Mouse (Mus musculus): ENCODE measurements around the gene Ric8a. TPM values are rescaled to one million over a fixed set of nuclear protein-coding genes. Genes with fewer than 3 reads are reported as not detected.

The Ric8a gene
- polyA plus RNA-seq, 1 experiment from 2014 or later = 74.8 TPM

DNA sequence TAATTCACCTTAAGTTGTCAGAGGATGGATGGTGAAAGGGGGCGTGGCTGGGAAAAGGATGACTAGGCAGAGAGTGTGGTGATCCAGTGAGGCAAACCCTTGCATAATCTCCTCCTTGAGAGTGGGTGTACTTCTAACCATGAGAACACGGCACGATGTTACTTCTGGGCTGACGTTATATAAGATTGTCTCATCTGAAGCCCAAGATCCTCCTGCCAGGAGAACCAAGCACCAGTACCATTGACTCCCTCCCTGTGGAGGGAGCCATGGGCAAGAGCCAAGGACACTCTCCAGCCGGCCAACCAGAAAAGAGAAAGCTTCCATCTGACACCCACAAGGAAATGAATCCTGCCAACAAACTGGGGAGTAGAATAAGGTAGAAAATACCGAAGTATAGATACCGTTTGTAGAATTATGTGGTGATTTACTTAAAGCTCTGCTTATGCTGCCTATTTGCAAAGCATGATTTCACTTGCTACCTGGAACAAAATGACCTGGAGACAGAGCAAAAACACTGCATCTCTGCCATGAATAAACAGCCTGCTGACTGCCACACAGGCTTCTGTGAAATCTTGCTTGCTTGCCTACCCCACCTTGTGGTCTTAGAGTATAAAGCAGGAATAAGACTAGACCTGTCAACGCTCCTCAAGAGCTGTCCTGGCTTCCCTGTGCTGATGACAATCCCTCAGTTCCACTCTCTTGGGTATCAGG lies 28.4 kb upstream of the Ric8a start:
- 37% methylated on average over 8 of the region's 8 CpGs for WGBS
- H3K36me3 ChIP-seq (ENCODE audit: control insufficient read depth, insufficient read depth, low read length) = no peaks in the 10 kb centered on the region
- H3K27ac ChIP-seq (ENCODE audit: low read depth, low read length) = no peak overlapping the region
- H3K4me1 ChIP-seq (replicated peaks; ENCODE audit: control insufficient read depth, insufficient read depth, low read length) = no peaks in the 10 kb centered on the region
- no peaks in the 10 kb centered on the region for H3K9me3 ChIP-seq (ENCODE audit: control insufficient read depth, low read length)
- H3K4me3 ChIP-seq (ENCODE audit: low read depth, low read length) = no peak overlapping the region
- no peak overlapping the region for H3K4me2 ChIP-seq (replicated peaks; ENCODE audit: low read depth, low read length)
- no peak overlapping the region for H3K9ac ChIP-seq (ENCODE audit: low read depth, low read length)
- DNase-seq (ENCODE audit: low spot score) = peak; percentile 37
- no peak for ATAC-seq (ENCODE audit: low FRiP score)
- H3K27me3 ChIP-seq (ENCODE audit: control insufficient read depth, insufficient read depth, low read length) = no peaks in the 10 kb centered on the region

DNA sequence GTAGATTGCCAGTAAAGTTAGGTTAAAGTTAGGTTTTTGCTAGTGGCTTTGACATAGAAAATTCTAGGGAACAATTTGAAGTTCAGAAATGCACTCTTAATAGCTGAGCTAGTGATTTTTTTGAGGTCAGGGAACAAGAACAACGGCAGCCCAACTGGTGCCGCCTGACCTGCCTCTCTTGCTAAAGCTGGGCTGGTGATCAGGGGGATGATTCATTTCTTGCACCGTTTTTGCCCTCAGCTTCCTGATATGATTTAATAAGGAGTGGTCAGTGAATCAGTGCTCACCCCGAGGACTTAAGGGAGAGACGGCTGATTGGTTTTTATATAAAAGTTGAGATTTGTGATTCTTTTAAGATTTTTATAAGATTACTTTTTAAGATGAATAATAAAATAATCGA lies 25.3 kb upstream of the Ric8a start:
- 71% methylated on average over 6 of the region's 6 CpGs for WGBS
- H3K9me3 ChIP-seq (ENCODE audit: control insufficient read depth, low read length) = no peaks in the 10 kb centered on the region
- no peak for ATAC-seq (ENCODE audit: low FRiP score)
- H3K36me3 ChIP-seq (ENCODE audit: control insufficient read depth, insufficient read depth, low read length) = no peaks in the 10 kb centered on the region
- no peak for DNase-seq (ENCODE audit: low spot score)
- H3K27me3 ChIP-seq (ENCODE audit: control insufficient read depth, insufficient read depth, low read length) = no peaks in the 10 kb centered on the region
- no peak overlapping the region for H3K4me2 ChIP-seq (replicated peaks; ENCODE audit: low read depth, low read length)
- no peak overlapping the region for H3K4me3 ChIP-seq (ENCODE audit: low read depth, low read length)
- H3K27ac ChIP-seq (ENCODE audit: low read depth, low read length) = no peak overlapping the region
- no peaks in the 10 kb centered on the region for H3K4me1 ChIP-seq (replicated peaks; ENCODE audit: control insufficient read depth, insufficient read depth, low read length)
- H3K9ac ChIP-seq (ENCODE audit: low read depth, low read length) = no peak overlapping the region

DNA sequence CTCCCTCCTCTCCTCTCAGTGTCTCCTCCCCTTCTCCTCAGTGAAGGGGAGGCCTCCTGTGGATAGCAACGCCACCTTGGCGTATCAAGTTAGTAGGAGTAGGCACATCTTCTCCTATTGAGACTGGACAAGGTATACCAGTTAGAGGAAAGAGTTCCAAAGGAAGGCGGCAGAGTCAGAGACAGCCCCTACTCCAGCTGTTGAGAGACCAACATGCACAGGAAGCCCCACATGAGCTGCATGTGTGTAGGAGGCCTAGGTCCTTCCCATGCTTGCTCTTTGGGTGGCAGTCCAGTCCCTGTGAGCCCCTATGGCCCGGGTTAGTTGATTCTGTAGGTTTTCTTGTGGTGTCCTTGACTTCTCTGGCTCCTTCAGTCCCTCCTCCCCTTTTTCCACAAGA lies 23.4 kb upstream of the Ric8a start:
- Histone ChIP-seq H3K9me3 (ENCODE audit: control insufficient read depth, low read length) (no peaks in the 10 kb centered on the region), H3K4me2 (replicated peaks; ENCODE audit: low read depth, low read length) (no peak overlapping the region), H3K4me1 (replicated peaks; ENCODE audit: control insufficient read depth, insufficient read depth, low read length) (no peaks in the 10 kb centered on the region), H3K27ac (ENCODE audit: low read depth, low read length) (no peak overlapping the region), H3K4me3 (ENCODE audit: low read depth, low read length) (no peak overlapping the region), H3K9ac (ENCODE audit: low read depth, low read length) (no peak overlapping the region), H3K36me3 (ENCODE audit: control insufficient read depth, insufficient read depth, low read length) (no peaks in the 10 kb centered on the region), H3K27me3 (ENCODE audit: control insufficient read depth, insufficient read depth, low read length) (no peaks in the 10 kb centered on the region)
- ATAC-seq (ENCODE audit: low FRiP score) (no peak), DNase-seq (ENCODE audit: low spot score) (no peak)
- 77% methylated on average over 4 of the region's 4 CpGs for WGBS

DNA sequence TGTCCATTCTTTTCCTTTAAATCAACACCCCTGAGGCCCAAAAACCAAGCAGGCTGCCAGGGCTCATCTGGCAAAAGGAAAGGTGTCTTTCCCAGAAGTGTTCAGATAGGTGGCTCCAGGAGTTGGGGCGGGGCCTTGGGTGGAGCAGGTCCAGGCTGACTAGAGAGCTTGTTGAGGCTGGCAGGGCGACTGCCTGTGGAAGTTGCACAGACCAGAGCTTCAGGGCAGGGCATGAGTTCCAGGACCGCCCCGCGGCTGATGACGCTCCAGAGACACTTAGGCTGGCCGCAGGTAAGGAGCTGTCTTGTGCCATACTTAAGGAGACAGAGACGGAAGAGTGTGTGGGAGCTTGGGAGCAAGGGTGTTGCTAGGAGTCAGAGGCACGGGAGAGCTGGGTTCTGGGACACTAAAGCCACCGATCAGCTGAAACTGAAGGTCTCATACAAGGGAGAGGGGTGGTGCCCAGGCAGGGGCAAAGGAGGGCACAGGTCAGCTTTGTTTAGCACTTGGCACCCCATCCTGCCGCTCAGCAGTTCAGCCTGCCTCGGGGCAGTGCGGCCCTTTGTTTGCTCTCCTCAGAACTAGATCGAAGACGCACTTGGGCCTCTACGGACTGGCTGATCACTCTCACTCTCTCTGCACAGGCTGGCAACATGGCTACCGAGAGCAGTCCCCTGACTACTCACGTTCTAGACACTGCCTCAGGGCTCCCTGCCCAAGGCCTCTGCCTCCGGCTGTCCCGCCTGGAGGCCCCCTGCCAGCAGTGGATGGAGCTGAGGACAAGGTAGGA lies 21.6 kb upstream of the Ric8a start, which contains the start of gene Urah:
Gene Urah, plus strand, starts transcription at position 51 of the 790 bp plus-strand sequence.
- H3K9ac ChIP-seq (ENCODE audit: low read depth, low read length) = no peak within 1 kb of the TSS
- WGBS = 42% methylated on average over 20 of the region's 20 CpGs
- no peak for ATAC-seq (ENCODE audit: low FRiP score)
- no peaks in the 10 kb centered on the region for H3K4me1 ChIP-seq (replicated peaks; ENCODE audit: control insufficient read depth, insufficient read depth, low read length)
- no peak within 1 kb of the TSS for H3K27ac ChIP-seq (ENCODE audit: low read depth, low read length)
- no peaks in the 10 kb centered on the region for H3K36me3 ChIP-seq (ENCODE audit: control insufficient read depth, insufficient read depth, low read length)
- no peak for DNase-seq (ENCODE audit: low spot score)
- H3K4me3 ChIP-seq (ENCODE audit: low read depth, low read length) = no peak within 1 kb of the TSS
- no peaks in the 10 kb centered on the region for H3K27me3 ChIP-seq (ENCODE audit: control insufficient read depth, insufficient read depth, low read length)
- no peaks in the 10 kb centered on the region for H3K9me3 ChIP-seq (ENCODE audit: control insufficient read depth, low read length)
- H3K4me2 ChIP-seq (replicated peaks; ENCODE audit: low read depth, low read length) = no peak within 1 kb of the TSS

DNA sequence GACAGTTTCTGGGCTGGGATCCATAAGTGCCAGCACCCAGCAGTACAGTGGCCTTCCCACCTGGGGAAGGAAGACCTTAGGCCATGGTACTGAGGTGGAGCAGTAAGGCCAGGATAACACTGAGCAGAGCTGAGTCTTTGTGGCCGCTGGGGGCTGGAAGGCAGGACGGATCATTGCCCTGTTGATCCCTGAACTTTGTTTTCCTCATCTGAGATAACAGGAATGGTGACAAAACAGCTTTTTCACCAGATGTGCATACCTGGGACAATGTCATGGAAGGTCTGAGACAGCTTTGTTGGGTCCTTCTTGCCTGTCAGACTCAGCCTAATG lies 21.0 kb upstream of the Ric8a start:
- H3K4me1 ChIP-seq (replicated peaks; ENCODE audit: control insufficient read depth, insufficient read depth, low read length) = no peaks in the 10 kb centered on the region
- WGBS = 88% methylated on average over 2 of the region's 2 CpGs
- H3K4me2 ChIP-seq (replicated peaks; ENCODE audit: low read depth, low read length) = no peak overlapping the region
- H3K4me3 ChIP-seq (ENCODE audit: low read depth, low read length) = no peak overlapping the region
- H3K36me3 ChIP-seq (ENCODE audit: control insufficient read depth, insufficient read depth, low read length) = no peaks in the 10 kb centered on the region
- no peak overlapping the region for H3K27ac ChIP-seq (ENCODE audit: low read depth, low read length)
- no peaks in the 10 kb centered on the region for H3K9me3 ChIP-seq (ENCODE audit: control insufficient read depth, low read length)
- H3K9ac ChIP-seq (ENCODE audit: low read depth, low read length) = no peak overlapping the region
- DNase-seq (ENCODE audit: low spot score) (no peak), ATAC-seq (ENCODE audit: low FRiP score) (no peak)
- H3K27me3 ChIP-seq (ENCODE audit: control insufficient read depth, insufficient read depth, low read length) = no peaks in the 10 kb centered on the region

DNA sequence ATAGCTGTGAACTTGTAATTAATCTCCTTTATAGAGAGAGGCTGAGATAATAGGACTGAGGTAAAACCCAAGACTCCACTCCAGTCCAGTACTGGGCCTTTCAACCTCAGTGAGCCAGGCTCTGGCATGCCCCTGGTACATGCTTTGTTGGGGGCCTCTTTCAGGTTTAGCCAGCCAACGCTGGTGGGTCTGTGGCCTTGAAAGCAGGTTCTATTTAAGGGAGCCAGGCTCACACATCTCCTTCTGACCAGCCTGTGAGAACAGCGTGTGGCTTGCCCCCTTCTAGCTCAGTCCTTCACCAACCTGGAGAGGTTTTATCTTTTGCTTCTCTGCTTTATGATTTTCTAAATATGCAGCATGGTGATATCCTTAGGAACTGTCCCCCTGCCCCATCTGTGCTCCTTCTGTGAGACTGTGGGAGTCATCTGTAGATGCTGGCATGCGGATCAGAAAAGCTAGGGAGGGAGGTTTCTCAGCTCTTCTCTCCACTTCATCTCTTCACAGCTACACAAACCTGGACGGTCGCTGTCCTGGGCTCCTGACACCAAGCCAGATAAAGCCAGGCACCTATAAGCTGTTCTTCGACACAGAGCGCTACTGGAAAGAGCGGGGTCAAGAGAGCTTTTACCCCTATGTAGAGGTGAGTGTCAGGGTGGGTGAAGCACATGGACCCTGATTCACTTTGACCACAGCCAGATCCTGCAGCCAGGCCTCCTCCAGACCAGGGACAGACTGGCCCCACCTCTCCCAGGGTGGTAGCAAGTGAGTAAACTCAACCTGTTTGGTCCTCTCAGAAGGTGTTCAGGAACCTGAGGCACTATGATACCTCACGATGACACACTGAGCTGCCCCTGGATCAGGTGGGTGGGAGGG lies 20.3 kb upstream of the Ric8a start:
- no peak for DNase-seq (ENCODE audit: low spot score)
- H3K9me3 ChIP-seq (ENCODE audit: control insufficient read depth, low read length) = no peaks in the 10 kb centered on the region
- no peaks in the 10 kb centered on the region for H3K36me3 ChIP-seq (ENCODE audit: control insufficient read depth, insufficient read depth, low read length)
- H3K27ac ChIP-seq (ENCODE audit: low read depth, low read length) = no peak overlapping the region
- WGBS = 85% methylated on average over 9 of the region's 9 CpGs
- no peak for ATAC-seq (ENCODE audit: low FRiP score)
- no peaks in the 10 kb centered on the region for H3K27me3 ChIP-seq (ENCODE audit: control insufficient read depth, insufficient read depth, low read length)
- no peak overlapping the region for H3K4me3 ChIP-seq (ENCODE audit: low read depth, low read length)
- no peak overlapping the region for H3K4me2 ChIP-seq (replicated peaks; ENCODE audit: low read depth, low read length)
- H3K9ac ChIP-seq (ENCODE audit: low read depth, low read length) = no peak overlapping the region
- H3K4me1 ChIP-seq (replicated peaks; ENCODE audit: control insufficient read depth, insufficient read depth, low read length) = no peaks in the 10 kb centered on the region

DNA sequence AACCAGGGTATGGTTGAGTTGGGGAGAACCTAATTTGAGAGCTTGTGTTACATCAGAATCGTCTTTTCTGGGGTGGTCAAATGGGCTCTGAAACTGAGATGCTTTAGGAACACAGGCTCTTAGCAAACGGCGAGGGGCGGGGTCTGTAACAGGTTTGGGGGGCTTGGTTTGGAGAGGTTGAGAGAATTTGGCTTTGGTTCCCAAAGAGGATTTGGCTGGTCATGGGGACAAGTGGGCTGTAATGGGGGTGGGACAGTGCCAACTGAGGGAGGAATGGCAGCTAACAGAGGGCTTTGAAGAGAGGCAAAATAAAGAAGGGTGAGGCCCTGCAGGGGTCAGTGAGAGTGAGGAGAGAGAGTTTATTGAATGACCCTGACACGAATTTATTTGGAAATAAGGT lies 17.2 kb upstream of the Ric8a start:
- DNase-seq (ENCODE audit: low spot score) (no peak), ATAC-seq (ENCODE audit: low FRiP score) (no peak)
- no peak overlapping the region for H3K27ac ChIP-seq (ENCODE audit: low read depth, low read length)
- no peak overlapping the region for H3K4me3 ChIP-seq (ENCODE audit: low read depth, low read length)
- WGBS = 70% methylated on average over 5 of the region's 5 CpGs
- H3K9ac ChIP-seq (ENCODE audit: low read depth, low read length) = no peak overlapping the region
- no peak overlapping the region for H3K4me2 ChIP-seq (replicated peaks; ENCODE audit: low read depth, low read length)
- H3K36me3 ChIP-seq (ENCODE audit: control insufficient read depth, insufficient read depth, low read length) = no peaks in the 10 kb centered on the region
- no peaks in the 10 kb centered on the region for H3K4me1 ChIP-seq (replicated peaks; ENCODE audit: control insufficient read depth, insufficient read depth, low read length)
- no peaks in the 10 kb centered on the region; the same call in 1 of the 2 replicates for H3K27me3 ChIP-seq (ENCODE audit: control insufficient read depth, insufficient read depth, low read length)
- H3K9me3 ChIP-seq (ENCODE audit: control insufficient read depth, low read length) = no peaks in the 10 kb centered on the region

DNA sequence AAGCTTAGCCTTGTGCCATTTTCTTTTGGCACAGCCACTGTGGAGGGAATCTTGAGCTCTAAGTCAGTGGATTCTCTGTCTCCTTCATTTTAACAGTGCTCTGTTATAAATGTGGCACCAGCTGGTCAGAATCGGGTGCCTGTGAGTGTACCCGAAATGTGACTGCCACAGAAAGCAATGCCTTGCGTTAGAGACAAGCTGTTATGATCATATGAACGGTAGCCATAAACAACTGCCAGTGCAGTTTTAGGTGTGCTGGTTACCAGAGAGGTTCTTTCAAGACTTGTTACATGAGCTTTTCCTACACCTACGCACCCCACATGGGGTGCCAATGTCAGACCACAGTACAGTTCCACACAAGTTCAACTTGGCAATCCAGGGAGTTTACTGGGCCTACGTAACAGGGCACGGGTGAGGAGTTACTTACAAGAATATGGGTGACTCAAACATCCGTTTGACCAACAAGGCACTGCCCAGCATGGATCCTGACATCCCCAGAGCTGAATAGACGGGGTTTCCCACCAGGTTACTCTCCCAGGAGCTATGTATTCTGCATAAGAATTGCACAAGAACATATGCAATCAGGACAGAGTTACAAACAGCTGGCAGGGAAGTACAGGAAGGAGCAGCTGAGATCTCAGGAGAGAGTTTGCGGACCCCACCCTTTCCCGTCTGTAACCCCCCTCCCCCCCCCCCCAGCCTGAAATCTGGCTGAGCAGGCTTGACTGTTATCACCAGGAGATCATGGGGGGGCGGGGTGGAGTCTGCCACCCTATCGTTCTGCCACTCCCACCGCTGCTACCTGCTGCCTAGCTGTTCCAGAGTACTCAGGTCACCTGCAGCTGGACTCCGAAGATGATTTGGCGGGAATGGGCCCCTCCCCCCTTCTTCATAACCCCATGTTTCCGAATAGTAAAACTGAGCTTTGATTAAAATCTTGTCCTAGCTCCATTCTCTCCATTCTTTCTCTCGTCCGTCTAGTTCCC lies 15.7 kb upstream of the Ric8a start:
- Histone ChIP-seq H3K27ac (ENCODE audit: low read depth, low read length) (no peak overlapping the region), H3K9me3 (ENCODE audit: control insufficient read depth, low read length) (no peaks in the 10 kb centered on the region), H3K9ac (ENCODE audit: low read depth, low read length) (no peak overlapping the region), H3K27me3 (ENCODE audit: control insufficient read depth, insufficient read depth, low read length) (no peaks in the 10 kb centered on the region; the same call in 1 of the 2 replicates), H3K4me1 (replicated peaks; ENCODE audit: control insufficient read depth, insufficient read depth, low read length) (no peaks in the 10 kb centered on the region), H3K4me2 (replicated peaks; ENCODE audit: low read depth, low read length) (no peak overlapping the region), H3K36me3 (ENCODE audit: control insufficient read depth, insufficient read depth, low read length) (no peaks in the 10 kb centered on the region), H3K4me3 (ENCODE audit: low read depth, low read length) (no peak overlapping the region)
- no peak for ATAC-seq (ENCODE audit: low FRiP score)
- no peak for DNase-seq (ENCODE audit: low spot score)
- WGBS = 39% methylated on average over 19 of the region's 19 CpGs

Measured in hindbrain, embryonic 11.5 days (tissue).